Comparison of ENCODE assay signal across 8 mouse cellular contexts in genomic region chr11:50632270-50632669, GRCm38 (mm10). TPM values are rescaled to one million over a fixed set of nuclear protein-coding genes. Genes with fewer than 3 reads are reported as not detected.
DNase-seq lines count a peak whose midpoint lies in the region; ATAC-seq and TF ChIP-seq lines count a peak whose summit lies in the region.

No protein-coding gene starts in this region.

- TF ChIP-seq EP300 in liver, postnatal 0 days (IDR thresholded peaks at IDR 0.05; ENCODE audit: low read depth) = no peak

- ATAC-seq in liver, postnatal 0 days = no peak

- 17% methylated on average over 4 of the region's 4 CpGs for WGBS in liver, postnatal 0 days (ENCODE audit: insufficient replicate concordance)

- no peaks in the 10 kb centered on the region for H3K4me1 ChIP-seq in liver, postnatal 0 days (ENCODE audit: insufficient read depth)

- no peaks in the 10 kb centered on the region for H3K27me3 ChIP-seq in liver, postnatal 0 days (ENCODE audit: insufficient read depth, low read length)

- DNase-seq in kidney, adult 11 months = peak; percentile 19
- no peak for DNase-seq in kidney, adult 9 months
- DNase-seq in cerebellum, postnatal 10 days = peak; percentile 87 to 93
- peak; percentile 76 for DNase-seq in heart, adult 8-10 months (ENCODE audit: low spot score)
- DNase-seq in layer of hippocampus, adult 11-12 months (ENCODE audit: low spot score) = peak; percentile 39
- peak; percentile 21 for DNase-seq in liver, postnatal 0 days
- DNase-seq in right cerebral cortex, postnatal 25 days = peak; percentile 54
- DNase-seq in T-cell, adult 2 months (ENCODE audit: low spot score) = no peak

- no peak overlapping the region for H3K27ac ChIP-seq in liver, postnatal 0 days (ENCODE audit: low read depth)

- no peak overlapping the region for H3K9ac ChIP-seq in liver, postnatal 0 days (replicated peaks)

- H3K9me3 ChIP-seq in liver, postnatal 0 days (ENCODE audit: low read length) = no peaks in the 10 kb centered on the region

- no peak overlapping the region for H3K4me3 ChIP-seq in liver, postnatal 0 days (ENCODE audit: low read depth, low read length)

- no peak for TF ChIP-seq CTCF in liver, postnatal 0 days (IDR thresholded peaks at IDR 0.05; ENCODE audit: low read depth)

- no peak overlapping the region for H3K4me2 ChIP-seq in liver, postnatal 0 days (ENCODE audit: low read depth, low read length)

- no peaks in the 10 kb centered on the region for H3K36me3 ChIP-seq in liver, postnatal 0 days (replicated peaks; ENCODE audit: insufficient read depth, low read length)

RNA-seq across cellular contexts. Expression of gene Adamts2, which starts 30.4 kb away (rescaled TPM):
- total RNA-seq in heart, adult 8-10 months (2022) = 1 to 10 TPM; 6.1 to 7.1 (median 6.8) TPM
- polyA plus RNA-seq in liver, postnatal 0 days (2015; fragmentation: Nextera tagmentation; extraction: Ambion mirVana) = 2.2 and 2.3 TPM in 2 replicates

Comparison
In these comparisons a context has a peak if more than half of its experiments do, and no peak if none do; other contexts are left out.
1. DNase-seq: peak in kidney, adult 11 months (single experiment), cerebellum, postnatal 10 days (2 of 2), heart, adult 8-10 months (single experiment), layer of hippocampus, adult 11-12 months (single experiment), liver, postnatal 0 days (single experiment) and right cerebral cortex, postnatal 25 days (single experiment); none in kidney, adult 9 months (single experiment) and T-cell, adult 2 months (single experiment).